Mouse (Mus musculus) cortical plate, adult 2 months (tissue): ENCODE results near the gene Rfx5.

Experiments used
- CTCF ChIP-seq: fragments of 200-500 bp; IDR thresholded peaks from 2 replicates; pipeline ENCODE4 v1.5.1; 2011; ENCODE audit warnings: mild to moderate bottlenecking, control low read depth, low read length; ENCODE audit not compliant: insufficient read depth; ENCODE audit errors: extremely low read depth
- POLR2A ChIP-seq: fragments of 200-500 bp; IDR thresholded peaks from 2 replicates; pipeline ENCODE4 v1.6.1; 2011; ENCODE audit warnings: mild to moderate bottlenecking, low read length, control low read depth; ENCODE audit not compliant: insufficient read depth; ENCODE audit errors: extremely low read depth

GRCm38 (mm10) chr3:94906482-94906881, 47.4 kb upstream of the Rfx5 start:
- TF ChIP-seq CTCF (no peak), POLR2A (no peak)
